Mouse (Mus musculus) hindbrain, embryonic 12.5 days (tissue): ENCODE data around the gene Nhsl1. TPM values are rescaled to one million over a fixed set of nuclear protein-coding genes. Genes with fewer than 3 reads are reported as not detected.
"Not testable (repeated sequence)": the region's sequence is repeated elsewhere in the genome, so short reads cannot be mapped to it uniquely, and the experiment has no call there.

Experiments used
- ATAC-seq: fragments of 200-750 bp; cut with Nextera tagmentation; 2 replicates; pipeline ENCODE4 v1.8.0; 2017; ENCODE audit warnings: moderate TSS enrichment; ENCODE audit not compliant: low FRiP score
- H3K27ac ChIP-seq: fragments of 300-500 bp; sonication (generic); 2 replicates; pipeline ENCODE4 v1.5.1; 2016; ENCODE audit warnings: mild to moderate bottlenecking
- H3K27me3 ChIP-seq: fragments of 300-500 bp; sonication (generic); 2 replicates; pipeline ENCODE4 v1.6.1; 2016; ENCODE audit warnings: mild to moderate bottlenecking
- H3K36me3 ChIP-seq: fragments of 300-500 bp; sonication (generic); 2 replicates; pipeline ENCODE4 v1.6.1; 2016; ENCODE audit warnings: mild to moderate bottlenecking
- H3K4me1 ChIP-seq: fragments of 300-500 bp; sonication (generic); 2 replicates; pipeline ENCODE4 v1.6.1; 2016
- H3K4me2 ChIP-seq: fragments of 300-500 bp; sonication (generic); replicated peaks from 2 replicates; pipeline ENCODE4 v1.6.1; 2016; ENCODE audit warnings: mild to moderate bottlenecking
- H3K4me3 ChIP-seq: fragments of 300-500 bp; sonication (generic); 2 replicates; pipeline ENCODE4 v1.5.1; 2016; ENCODE audit warnings: mild to moderate bottlenecking
- H3K9ac ChIP-seq: fragments of 300-500 bp; sonication (generic); 2 replicates; pipeline ENCODE4 v1.6.1; 2016; ENCODE audit warnings: mild to moderate bottlenecking, moderate library complexity
- H3K9me3 ChIP-seq: fragments of 300-500 bp; sonication (generic); replicated peaks from 2 replicates; pipeline ENCODE4 v1.6.1; 2016; ENCODE audit warnings: mild to moderate bottlenecking
- WGBS: fragments of 180-500 bp; shearing (Covaris S2); methylation state at CpG from one replicate; pipeline ENCODE4 v1.1.7; 2016; 5-methylcytosine and 5-hydroxymethylcytosine counted together
- polyA plus RNA-seq: library from polyadenylated mRNA; unstranded; fragments of >200 nt; fragmentation: Nextera tagmentation; extraction: Ambion mirVana; gene quantifications from 2 replicates; pipeline ENCODE4 v1.2.1, GENCODE M21; 2016

Nhsl1 gene
- polyA plus RNA-seq, 1 experiment from 2014 or later = 21.9 TPM

- Histone ChIP-seq H3K27ac (peak overlapping the region; percentile 77; the same call in 1 of the 2 replicates), H3K4me2 (peak overlapping the region; percentile 61), H3K9ac (peak overlapping the region; percentile 62), H3K4me3 (peak overlapping the region; percentile 34), H3K36me3 (peaks cover 21% of the 10 kb centered on the region), H3K9me3 (0 out of 2 replicates have a peak, but pooled peaks cover 4% of the 10 kb centered on the region), H3K4me1 (peaks cover 22% of the 10 kb centered on the region), H3K27me3 (no peaks in the 10 kb centered on the region)
- peak; percentile 78 for ATAC-seq
- 6% methylated on average over 18 of the region's 18 CpGs for WGBS
These were observed 112.2 kb downstream of the Nhsl1 start for GRCm38 (mm10) chr10:18430973-18431372.

GRCm38 (mm10) chr10:18431546-18431945 is 112.8 kb downstream of the Nhsl1 start:
- peaks cover 25% of the 10 kb centered on the region for H3K4me1 ChIP-seq
- H3K27me3 ChIP-seq = no peaks in the 10 kb centered on the region
- H3K9me3 ChIP-seq = 0 out of 2 replicates have a peak, but pooled peaks cover 2% of the 10 kb centered on the region
- peaks cover 16% of the 10 kb centered on the region for H3K36me3 ChIP-seq
- H3K27ac ChIP-seq = no peak overlapping the region
- no peak overlapping the region for H3K4me2 ChIP-seq
- no peak overlapping the region for H3K9ac ChIP-seq
- ATAC-seq = no peak
- no peak overlapping the region for H3K4me3 ChIP-seq
- WGBS = 82% methylated on average over 3 of the region's 3 CpGs

- no peaks in the 10 kb centered on the region for H3K9me3 ChIP-seq
- ATAC-seq = no peak
- WGBS = 72% methylated on average over 6 of the region's 6 CpGs
- no peak overlapping the region for H3K27ac ChIP-seq
- no peak overlapping the region for H3K9ac ChIP-seq
- H3K4me1 ChIP-seq = peaks cover 24% of the 10 kb centered on the region
- H3K4me2 ChIP-seq = no peak overlapping the region
- no peaks in the 10 kb centered on the region for H3K27me3 ChIP-seq
- no peaks in the 10 kb centered on the region for H3K36me3 ChIP-seq
- no peak overlapping the region for H3K4me3 ChIP-seq
These were observed 116.7 kb downstream of the Nhsl1 start for GRCm38 (mm10) chr10:18435454-18435853.

- Histone ChIP-seq H3K27me3 (no peaks in the 10 kb centered on the region), H3K36me3 (no peaks in the 10 kb centered on the region), H3K9me3 (no peaks in the 10 kb centered on the region), H3K4me2 (no peak overlapping the region), H3K4me1 (peaks cover 19% of the 10 kb centered on the region), H3K27ac (no peak overlapping the region), H3K4me3 (no peak overlapping the region), H3K9ac (no peak overlapping the region)
- no peak for ATAC-seq
- 61% methylated on average over 7 of the region's 7 CpGs for WGBS
These were observed 117.2 kb downstream of the Nhsl1 start for GRCm38 (mm10) chr10:18435938-18436337.

GRCm38 (mm10) chr10:18437584-18437983 is 118.8 kb downstream of the Nhsl1 start:
- WGBS = 46% methylated on average over 2 of the region's 2 CpGs
- no peak for ATAC-seq
- H3K27me3 ChIP-seq = no peaks in the 10 kb centered on the region

GRCm38 (mm10) chr10:18445603-18446358 is 127.0 kb downstream of the Nhsl1 start:
- H3K27me3 ChIP-seq = no peaks in the 10 kb centered on the region
- 0 out of 2 replicates have a peak overlapping the region, but pooled peaks have one; percentile 11 for H3K4me2 ChIP-seq
- peaks cover 19% of the 10 kb centered on the region for H3K4me1 ChIP-seq
- WGBS = 20% methylated on average over 6 of the region's 6 CpGs
- H3K9me3 ChIP-seq = no peaks in the 10 kb centered on the region
- peak; percentile 55 for ATAC-seq
- no peak overlapping the region for H3K4me3 ChIP-seq
- H3K27ac ChIP-seq = peak overlapping the region; percentile 35
- H3K9ac ChIP-seq = no peak overlapping the region
- H3K36me3 ChIP-seq = no peaks in the 10 kb centered on the region

More at GRCm38 (mm10) chr10:18437584-18437983, 118.8 kb downstream of the Nhsl1 start:
- H3K9me3 ChIP-seq = no peaks in the 10 kb centered on the region
- no peaks in the 10 kb centered on the region for H3K36me3 ChIP-seq
- H3K4me2 ChIP-seq = no peak overlapping the region
- H3K9ac ChIP-seq = no peak overlapping the region
- peaks cover 14% of the 10 kb centered on the region for H3K4me1 ChIP-seq
- H3K27ac ChIP-seq = no peak overlapping the region
- H3K4me3 ChIP-seq = no peak overlapping the region

- Histone ChIP-seq H3K27me3 (no peaks in the 10 kb centered on the region), H3K9ac (no peak overlapping the region), H3K9me3 (no peaks in the 10 kb centered on the region), H3K27ac (peak overlapping the region; percentile 35; the same call in 1 of the 2 replicates), H3K36me3 (no peaks in the 10 kb centered on the region), H3K4me1 (peaks cover 19% of the 10 kb centered on the region), H3K4me3 (no peak overlapping the region), H3K4me2 (0 out of 2 replicates have a peak overlapping the region, but pooled peaks have one; percentile 11)
- 4% methylated on average over 6 of the region's 7 CpGs for WGBS
- ATAC-seq = no peak
These were observed 127.6 kb downstream of the Nhsl1 start for GRCm38 (mm10) chr10:18446359-18446820.

GRCm38 (mm10) chr10:18447299-18447698 is 128.5 kb downstream of the Nhsl1 start:
- H3K4me3 ChIP-seq = no peak overlapping the region
- no peak for ATAC-seq
- H3K4me1 ChIP-seq = peaks cover 19% of the 10 kb centered on the region
- no peaks in the 10 kb centered on the region for H3K27me3 ChIP-seq
- no peak overlapping the region for H3K9ac ChIP-seq
- no peak overlapping the region for H3K27ac ChIP-seq
- no peaks in the 10 kb centered on the region for H3K36me3 ChIP-seq
- WGBS = 64% methylated on average over 4 of the region's 4 CpGs
- H3K4me2 ChIP-seq = no peak overlapping the region
- no peaks in the 10 kb centered on the region for H3K9me3 ChIP-seq

GRCm38 (mm10) chr10:18448896-18449295 is 130.1 kb downstream of the Nhsl1 start:
- H3K4me2 ChIP-seq, H3K27ac ChIP-seq, H3K36me3 ChIP-seq, H3K9ac ChIP-seq, ATAC-seq, H3K9me3 ChIP-seq, H3K27me3 ChIP-seq, H3K4me3 ChIP-seq: not testable (repeated sequence)
- peaks cover 23% of the 10 kb centered on the region for H3K4me1 ChIP-seq
- 91% methylated on average over 7 of the region's 7 CpGs for WGBS

GRCm38 (mm10) chr10:18453380-18453779 is 134.6 kb downstream of the Nhsl1 start:
- peak; percentile 64 for ATAC-seq
- H3K9me3 ChIP-seq = no peaks in the 10 kb centered on the region
- H3K4me2 ChIP-seq = no peak overlapping the region
- H3K4me1 ChIP-seq = peaks cover 25% of the 10 kb centered on the region
- H3K27ac ChIP-seq = no peak overlapping the region
- H3K9ac ChIP-seq = no peak overlapping the region
- H3K4me3 ChIP-seq = no peak overlapping the region
- WGBS = 45% methylated on average over 4 of the region's 4 CpGs
- no peaks in the 10 kb centered on the region for H3K36me3 ChIP-seq
- H3K27me3 ChIP-seq = no peaks in the 10 kb centered on the region

GRCm38 (mm10) chr10:18454161-18454560 is 135.4 kb downstream of the Nhsl1 start:
- H3K9ac ChIP-seq = no peak overlapping the region
- H3K4me3 ChIP-seq = no peak overlapping the region
- no peak overlapping the region for H3K27ac ChIP-seq
- H3K9me3 ChIP-seq = no peaks in the 10 kb centered on the region
- WGBS = 73% methylated on average over 3 of the region's 3 CpGs
- H3K4me2 ChIP-seq = no peak overlapping the region
- no peaks in the 10 kb centered on the region for H3K36me3 ChIP-seq
- no peaks in the 10 kb centered on the region for H3K27me3 ChIP-seq
- ATAC-seq = no peak
- H3K4me1 ChIP-seq = peaks cover 33% of the 10 kb centered on the region

GRCm38 (mm10) chr10:18455301-18455920 is 136.6 kb downstream of the Nhsl1 start:
- no peaks in the 10 kb centered on the region for H3K27me3 ChIP-seq
- WGBS = 94% methylated on average over 10 of the region's 10 CpGs
- H3K9ac ChIP-seq = no peak overlapping the region
- no peaks in the 10 kb centered on the region for H3K9me3 ChIP-seq
- H3K4me1 ChIP-seq = peaks cover 37% of the 10 kb centered on the region
- ATAC-seq = no peak
- no peak overlapping the region for H3K27ac ChIP-seq
- no peak overlapping the region for H3K4me3 ChIP-seq
- H3K36me3 ChIP-seq = no peaks in the 10 kb centered on the region
- no peak overlapping the region for H3K4me2 ChIP-seq
